Mouse (Mus musculus) stomach, postnatal 0 days (tissue): ENCODE results near the gene Arl14. TPM values are rescaled to one million over a fixed set of nuclear protein-coding genes. Genes with fewer than 3 reads are reported as not detected.
A peak's percentile ranks its signal among the peaks of the same experiment; 100 is the strongest.

Source experiments
- ATAC-seq: fragments of 200-750 bp; cut with Nextera tagmentation; 2 replicates; pipeline ENCODE4 v1.8.0; 2017; ENCODE audit not compliant: low FRiP score, low TSS enrichment
- DNase-seq: peaks from one replicate; pipeline ENCODE4 v3.0.0-alpha.2; 2016; ENCODE audit warnings: low spot score
- H3K27ac ChIP-seq: fragments of 300-500 bp; sonication (generic); replicated peaks from 2 replicates; pipeline ENCODE4 v1.5.1; 2014; ENCODE audit warnings: mild to moderate bottlenecking, control low read depth
- H3K27me3 ChIP-seq: fragments of 300-500 bp; sonication (generic); 2 replicates; pipeline ENCODE4 v1.6.1; 2014; ENCODE audit warnings: low read length; ENCODE audit not compliant: control insufficient read depth, insufficient read depth
- H3K36me3 ChIP-seq: fragments of 300-500 bp; sonication (generic); 2 replicates; pipeline ENCODE4 v1.6.1; 2014; ENCODE audit warnings: low read length, mixed read lengths; ENCODE audit not compliant: control insufficient read depth, insufficient read depth
- H3K4me1 ChIP-seq: fragments of 300-500 bp; sonication (generic); replicated peaks from 2 replicates; pipeline ENCODE4 v1.6.1; 2014; ENCODE audit warnings: antibody characterized with exemption; ENCODE audit not compliant: control insufficient read depth, insufficient read depth
- H3K4me2 ChIP-seq: fragments of 300-500 bp; sonication (generic); replicated peaks from 2 replicates; pipeline ENCODE4 v1.6.1; 2014; ENCODE audit warnings: low read depth, mild to moderate bottlenecking, control low read depth, moderate library complexity
- H3K4me3 ChIP-seq: fragments of 300-500 bp; sonication (generic); 2 replicates; pipeline ENCODE4 v1.5.1; 2014; ENCODE audit warnings: low read depth, low read length, control low read depth
- H3K9ac ChIP-seq: fragments of 300-500 bp; sonication (generic); 2 replicates; pipeline ENCODE4 v1.6.1; 2014; ENCODE audit warnings: mild to moderate bottlenecking, low read length, control low read depth, mixed read lengths
- H3K9me3 ChIP-seq: fragments of 300-500 bp; sonication (generic); 2 replicates; pipeline ENCODE4 v1.6.1; 2016; ENCODE audit warnings: low read length; ENCODE audit not compliant: control insufficient read depth
- CTCF ChIP-seq: IDR thresholded peaks from 2 replicates; pipeline ENCODE4 v1.5.1; 2016; ENCODE audit warnings: antibody characterized with exemption, low read depth, mild to moderate bottlenecking, moderate library complexity
- EP300 ChIP-seq: optimal IDR thresholded peaks from 2 replicates; pipeline ENCODE3; 2016; ENCODE audit warnings: antibody characterized with exemption
- WGBS: fragments of 180-500 bp; shearing (Covaris S2); extraction: QIAGEN DNeasy Blood & Tissue Kit; methylation state at CpG from one replicate; pipeline ENCODE4 v1.1.7; 2014; 5-methylcytosine and 5-hydroxymethylcytosine counted together
- polyA plus RNA-seq: library from polyadenylated mRNA; unstranded; fragments of >200 nt; fragmentation: Nextera tagmentation; extraction: Ambion mirVana; gene quantifications from 2 replicates; pipeline ENCODE4 v1.2.1, GENCODE M21; 2015

Arl14 gene
- polyA plus RNA-seq, 1 experiment from 2014 or later = 31.5 TPM

DNA sequence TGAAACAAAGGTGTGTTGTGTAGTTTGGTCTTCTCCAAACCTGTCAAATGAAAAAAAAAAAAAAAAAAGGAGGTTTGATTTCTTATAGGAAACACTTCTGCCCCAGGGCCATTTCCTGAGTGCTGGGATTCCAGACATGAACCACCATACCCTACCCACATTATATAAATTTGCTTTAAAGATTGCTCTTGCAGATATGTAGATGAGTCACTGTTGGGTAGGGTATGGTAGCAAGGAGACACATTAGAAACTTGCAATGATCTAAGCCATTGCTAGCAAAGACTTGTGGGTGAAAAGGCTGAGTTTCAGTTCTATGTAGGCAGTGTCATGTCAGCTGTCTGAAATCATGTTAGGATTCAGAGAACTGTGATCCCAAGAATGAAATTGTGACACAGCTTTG, 40.0 kb upstream of the Arl14 start:
- H3K27ac ChIP-seq = no peak overlapping the region

GRCm38 (mm10) chr3:69185244-69185643, 37.0 kb upstream of the Arl14 start:
- Histone ChIP-seq H3K4me2 (no peak overlapping the region), H3K27me3 (no peaks in the 10 kb centered on the region), H3K27ac (no peak overlapping the region), H3K4me1 (no peaks in the 10 kb centered on the region), H3K36me3 (no peaks in the 10 kb centered on the region), H3K9ac (no peak overlapping the region), H3K4me3 (no peak overlapping the region), H3K9me3 (no peaks in the 10 kb centered on the region)
- 50% methylated on average over 7 of the region's 7 CpGs for WGBS
- ATAC-seq (no peak), DNase-seq (peak; percentile 34)
- no peak for TF ChIP-seq EP300
- no peak for TF ChIP-seq CTCF

More for the DNA sequence above, 40.0 kb upstream of the Arl14 start:
- TF ChIP-seq EP300 (no peak), CTCF (no peak)
- H3K4me1 ChIP-seq = no peaks in the 10 kb centered on the region
- H3K4me2 ChIP-seq = no peak overlapping the region
- no peaks in the 10 kb centered on the region for H3K9me3 ChIP-seq
- no peak overlapping the region for H3K4me3 ChIP-seq
- ATAC-seq (0 out of 2 replicates have a peak, but pooled peaks have one; percentile 38), DNase-seq (no peak)
- H3K9ac ChIP-seq = no peak overlapping the region
- no peaks in the 10 kb centered on the region for H3K27me3 ChIP-seq
- no peaks in the 10 kb centered on the region for H3K36me3 ChIP-seq

DNA sequence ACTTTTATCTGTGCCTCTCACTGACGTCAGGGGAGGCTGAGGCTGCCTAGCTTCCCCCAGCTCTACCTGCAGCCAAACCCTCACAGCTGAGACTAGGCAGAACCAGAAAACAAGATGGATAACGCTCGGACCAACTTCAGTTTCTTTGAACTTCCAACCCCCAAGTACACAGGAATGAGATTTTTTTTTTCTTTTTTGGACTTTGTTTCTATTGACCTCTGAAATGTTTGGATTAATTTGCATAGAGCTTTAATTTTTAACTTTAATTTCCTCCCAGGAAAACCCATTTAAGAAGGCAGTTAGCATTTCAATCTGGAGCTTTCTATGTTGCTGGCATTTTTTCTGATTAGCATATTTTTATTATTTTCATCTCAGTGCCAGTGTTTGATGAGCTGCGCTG, 36.2 kb upstream of the Arl14 start:
- Histone ChIP-seq H3K36me3 (no peaks in the 10 kb centered on the region), H3K9ac (no peak overlapping the region), H3K4me1 (no peaks in the 10 kb centered on the region), H3K27ac (no peak overlapping the region), H3K9me3 (no peaks in the 10 kb centered on the region), H3K4me3 (no peak overlapping the region), H3K4me2 (no peak overlapping the region), H3K27me3 (no peaks in the 10 kb centered on the region)
- WGBS = 65% methylated on average over 4 of the region's 4 CpGs
- TF ChIP-seq CTCF (no peak), EP300 (no peak)
- no peak for ATAC-seq
- DNase-seq = no peak

DNA sequence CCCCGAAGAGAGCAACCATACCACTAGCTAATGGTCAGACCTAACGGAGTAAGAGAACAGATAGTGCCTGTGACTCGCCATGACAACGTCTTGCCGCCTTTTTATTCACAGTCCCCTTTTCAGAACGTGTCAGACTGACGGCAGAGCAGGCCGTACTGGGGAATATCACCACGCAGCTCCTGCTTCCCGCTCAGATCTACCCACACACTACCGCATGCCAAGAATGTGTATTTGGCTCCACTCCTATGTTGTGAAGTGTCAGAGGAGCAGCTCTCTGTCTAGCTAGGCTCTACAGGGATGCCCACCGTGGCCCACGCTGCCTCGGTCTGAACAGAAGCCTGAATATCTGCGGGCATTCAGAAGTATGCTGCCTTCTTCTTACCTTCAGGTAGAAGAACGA, 35.6 kb upstream of the Arl14 start:
- 84% methylated on average over 16 of the region's 16 CpGs for WGBS
- H3K27me3 ChIP-seq = no peaks in the 10 kb centered on the region
- no peak for DNase-seq
- no peak overlapping the region for H3K27ac ChIP-seq
- no peaks in the 10 kb centered on the region for H3K36me3 ChIP-seq
- no peak overlapping the region for H3K4me2 ChIP-seq
- no peak overlapping the region for H3K9ac ChIP-seq
- no peak overlapping the region for H3K4me3 ChIP-seq
- ATAC-seq = no peak
- H3K4me1 ChIP-seq = no peaks in the 10 kb centered on the region
- TF ChIP-seq EP300 = no peak
- no peak for TF ChIP-seq CTCF
- no peaks in the 10 kb centered on the region for H3K9me3 ChIP-seq

DNA sequence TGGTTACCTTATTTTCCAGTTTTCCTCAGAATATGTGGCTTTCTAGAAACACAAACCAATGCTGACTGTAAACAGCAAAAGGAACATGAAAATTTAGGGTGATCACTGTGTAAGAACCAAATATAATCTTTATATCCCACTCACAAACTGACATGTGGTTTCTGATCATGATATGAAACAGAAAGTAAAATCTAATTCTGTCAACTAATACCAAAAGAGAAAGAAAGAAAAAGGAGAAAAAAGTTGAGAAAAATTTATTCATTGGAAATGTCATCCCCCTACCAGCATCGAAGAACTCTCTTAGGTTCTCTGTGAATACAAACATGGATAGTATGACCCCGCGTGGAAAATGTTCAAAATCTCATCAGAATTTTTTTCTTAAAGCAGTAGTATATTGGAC, 29.2 kb upstream of the Arl14 start:
- no peak for TF ChIP-seq EP300
- no peak for TF ChIP-seq CTCF
- 79% methylated on average over 3 of the region's 3 CpGs for WGBS
- Histone ChIP-seq H3K9me3 (no peaks in the 10 kb centered on the region), H3K4me1 (no peaks in the 10 kb centered on the region), H3K27me3 (no peaks in the 10 kb centered on the region), H3K4me2 (no peak overlapping the region), H3K9ac (no peak overlapping the region), H3K27ac (no peak overlapping the region), H3K4me3 (no peak overlapping the region), H3K36me3 (no peaks in the 10 kb centered on the region)
- DNase-seq = no peak
- no peak for ATAC-seq

DNA sequence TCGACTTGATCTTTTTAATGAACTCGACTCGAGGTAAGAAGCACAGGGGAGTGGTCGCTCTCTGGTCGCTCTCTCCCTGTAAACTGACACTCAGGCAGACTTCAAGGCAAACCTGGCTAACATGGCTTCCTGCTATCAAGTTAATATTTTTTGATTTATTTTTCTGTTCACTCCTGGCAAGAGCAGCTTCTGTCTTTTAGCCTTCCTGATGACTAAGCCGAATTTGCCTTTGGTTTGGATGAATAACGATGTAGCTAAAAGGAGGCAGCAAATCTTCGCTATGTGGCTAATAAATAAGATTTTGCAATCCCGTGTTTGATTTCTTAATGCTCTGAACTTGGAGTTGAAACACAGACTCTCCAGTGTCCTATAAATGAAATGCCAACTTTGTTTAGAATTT, 27.7 kb upstream of the Arl14 start:
- no peaks in the 10 kb centered on the region for H3K4me1 ChIP-seq
- H3K27me3 ChIP-seq = no peaks in the 10 kb centered on the region
- H3K4me3 ChIP-seq = no peak overlapping the region
- TF ChIP-seq CTCF (no peak), EP300 (no peak)
- ATAC-seq = no peak
- 27% methylated on average over 9 of the region's 9 CpGs for WGBS
- DNase-seq = no peak
- no peak overlapping the region for H3K9ac ChIP-seq
- H3K4me2 ChIP-seq = no peak overlapping the region
- no peaks in the 10 kb centered on the region for H3K9me3 ChIP-seq
- no peaks in the 10 kb centered on the region for H3K36me3 ChIP-seq
- no peak overlapping the region for H3K27ac ChIP-seq
